Mouse (Mus musculus): ENCODE measurements around the gene Dnah10. TPM values are rescaled to one million over a fixed set of nuclear protein-coding genes. Genes with fewer than 3 reads are reported as not detected.

Gene Dnah10
- polyA plus RNA-seq, 1 experiment, result 0.02 TPM

DNA sequence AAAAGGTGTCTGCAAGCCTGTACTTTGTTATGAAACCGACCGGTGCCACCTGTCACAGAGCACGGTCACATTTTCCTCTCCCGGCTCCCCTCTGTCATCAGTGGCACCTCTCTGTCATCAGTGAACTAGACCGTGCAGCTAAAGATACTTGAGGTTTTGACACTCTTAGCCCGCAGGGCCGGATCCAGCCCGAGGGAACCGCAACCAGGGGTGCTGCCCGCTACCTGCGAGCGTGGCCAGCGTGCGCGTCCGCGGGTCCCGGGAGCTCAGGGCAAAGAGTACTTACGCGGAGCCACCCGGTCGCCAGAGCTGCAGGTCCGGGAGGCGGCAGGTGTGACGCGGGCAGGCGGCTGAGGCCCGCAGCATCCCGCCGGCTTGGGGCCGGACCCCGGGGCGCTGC lies 136.6 kb downstream of the Dnah10 start:
- TF ChIP-seq POLR2A (IDR thresholded peaks at IDR 0.05; ENCODE audit: low read depth, low read length), result no peak
- TF ChIP-seq CTCF (IDR thresholded peaks at IDR 0.05; ENCODE audit: extremely low read depth, insufficient read depth, insufficient read length, insufficient replicate concordance), result no peak
- 1% methylated on average over 33 of the region's 33 CpGs for WGBS
- Histone ChIP-seq H3K4me3 (ENCODE audit: extremely low read depth, insufficient read depth, insufficient read length) (peak overlapping the region; percentile 69), H3K36me3 (ENCODE audit: control insufficient read depth, insufficient read depth, low read length) (no peaks in the 10 kb centered on the region), H3K27me3 (ENCODE audit: control insufficient read depth, insufficient read depth, low read length) (peaks cover 12% of the 10 kb centered on the region), H3K27ac (ENCODE audit: insufficient read depth, low read length) (no peak overlapping the region), H3K4me1 (ENCODE audit: control insufficient read depth, insufficient read depth, insufficient read length) (peaks cover 11% of the 10 kb centered on the region)
- peak; percentile 17 to 45 for DNase-seq (ENCODE audit: low read depth in 1 of 2, low spot score in 2 of 2)

DNA sequence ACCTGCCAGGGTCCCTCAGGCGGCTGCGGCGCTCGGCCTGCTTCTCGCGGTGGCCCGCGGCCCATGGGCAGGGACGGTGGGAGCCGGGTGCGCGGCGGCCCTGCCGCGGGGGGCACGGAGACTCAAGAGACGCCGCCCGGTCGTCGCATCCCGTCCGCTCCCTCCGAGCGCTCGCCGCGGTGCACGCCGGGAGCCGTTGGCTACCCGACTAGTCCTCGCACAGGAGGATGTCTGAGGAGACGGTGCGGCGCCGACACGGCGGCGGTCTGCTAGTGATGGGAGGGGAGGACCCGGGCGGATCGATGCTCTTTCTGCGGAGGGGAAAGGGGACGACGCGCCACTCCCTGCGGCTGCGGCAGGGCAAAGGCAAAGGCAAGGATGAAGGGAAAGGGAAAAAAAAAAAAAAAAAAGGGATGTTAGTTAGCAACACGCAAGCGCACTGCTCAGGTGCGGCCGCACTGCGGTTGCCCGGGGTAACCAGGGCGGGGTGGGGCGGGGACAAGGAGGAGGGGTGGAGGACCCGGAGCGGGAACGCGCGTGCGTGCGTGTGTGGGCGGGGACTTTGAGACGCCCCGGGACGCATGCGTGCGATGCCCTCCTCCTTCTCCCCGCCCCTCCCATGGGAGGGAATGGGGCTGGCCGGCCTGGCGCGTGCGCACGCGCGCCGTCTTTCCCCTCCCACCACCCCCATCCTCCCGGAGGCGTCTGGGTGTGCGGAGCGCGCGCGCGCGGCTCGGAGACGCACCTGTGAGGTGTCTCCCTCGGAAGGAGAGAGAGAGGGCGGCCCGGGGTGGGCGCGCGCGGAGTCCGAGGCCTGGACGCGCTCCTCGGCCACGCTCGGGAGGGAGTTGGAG lies 137.4 kb downstream of the Dnah10 start, which contains the start of the genes Ccdc92 and Zfp664:
TSS of gene Ccdc92 (minus strand) at position 412 of the 854 bp plus-strand sequence.
TSS of gene Zfp664 (plus strand) at position 679 of the 854 bp plus-strand sequence.
- WGBS, result under 1% methylated on average over 75 of the region's 103 CpGs
- H3K36me3 ChIP-seq (ENCODE audit: control insufficient read depth, insufficient read depth, low read length), result no peaks in the 10 kb centered on the region
- H3K4me3 ChIP-seq (ENCODE audit: extremely low read depth, insufficient read depth, insufficient read length), result peak within 1 kb of the TSS; percentile 98
- DNase-seq (ENCODE audit: low read depth in 1 of 2, low spot score in 2 of 2), result peak; percentile 95 to 98
- peak within 1 kb of the TSS; percentile 50 for H3K27ac ChIP-seq (ENCODE audit: insufficient read depth, low read length)
- H3K4me1 ChIP-seq (ENCODE audit: control insufficient read depth, insufficient read depth, insufficient read length), result peaks cover 11% of the 10 kb centered on the region
- no peak for TF ChIP-seq CTCF (IDR thresholded peaks at IDR 0.05; ENCODE audit: extremely low read depth, insufficient read depth, insufficient read length, insufficient replicate concordance)
- TF ChIP-seq POLR2A (IDR thresholded peaks at IDR 0.05; ENCODE audit: low read depth, low read length), result peak; percentile 68
- peaks cover 12% of the 10 kb centered on the region for H3K27me3 ChIP-seq (ENCODE audit: control insufficient read depth, insufficient read depth, low read length)

DNA sequence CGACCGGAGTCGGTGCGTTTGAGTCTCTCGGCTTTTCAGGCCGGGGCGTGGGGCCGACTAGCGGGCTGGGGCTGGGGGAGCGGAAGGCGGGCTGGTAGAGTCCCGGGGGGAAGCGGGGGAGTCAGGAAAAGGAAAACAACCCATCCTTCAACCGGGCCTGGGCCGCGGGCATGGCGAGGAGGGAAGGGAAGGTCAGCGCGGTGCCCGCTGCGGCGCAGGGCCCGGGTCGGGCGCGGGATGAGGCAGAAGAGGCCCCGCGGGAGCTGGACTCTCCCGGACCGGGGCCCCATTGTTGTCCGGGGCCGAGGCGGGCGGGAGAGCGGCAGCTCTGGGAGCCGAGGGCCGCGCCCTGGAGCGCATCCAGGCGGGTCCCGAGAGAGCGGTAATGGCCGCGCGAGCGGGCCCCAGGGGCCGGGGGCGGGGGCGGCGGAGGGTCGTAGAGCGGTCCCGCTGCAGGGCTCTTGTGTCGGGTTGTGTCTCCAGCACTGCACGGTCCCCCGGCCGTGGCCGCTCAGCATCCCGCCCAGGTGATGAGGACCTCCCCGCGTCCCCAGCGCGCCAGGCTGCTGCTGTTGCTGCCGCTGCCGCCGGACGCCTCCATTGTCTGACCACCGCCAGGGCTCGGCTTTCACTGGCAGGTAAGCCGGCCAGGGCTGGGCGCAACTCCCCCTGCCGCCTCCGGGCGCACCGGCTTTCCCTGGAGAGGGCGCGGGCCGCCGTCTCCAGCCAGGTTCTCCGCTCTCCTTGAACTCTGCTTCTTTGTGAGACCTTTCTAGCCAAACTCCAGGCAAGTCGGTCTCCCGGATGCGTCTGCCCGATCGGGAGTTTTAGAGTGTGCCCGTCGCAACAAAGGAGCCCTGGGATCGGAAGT lies 138.2 kb downstream of the Dnah10 start:
- Histone ChIP-seq H3K4me3 (ENCODE audit: extremely low read depth, insufficient read depth, insufficient read length) (peak overlapping the region; percentile 98), H3K27me3 (ENCODE audit: control insufficient read depth, insufficient read depth, low read length) (peaks cover 12% of the 10 kb centered on the region), H3K27ac (ENCODE audit: insufficient read depth, low read length) (peak overlapping the region; percentile 50; the same call in 1 of the 2 replicates), H3K36me3 (ENCODE audit: control insufficient read depth, insufficient read depth, low read length) (no peaks in the 10 kb centered on the region), H3K4me1 (ENCODE audit: control insufficient read depth, insufficient read depth, insufficient read length) (peaks cover 11% of the 10 kb centered on the region)
- no peak for TF ChIP-seq CTCF (IDR thresholded peaks at IDR 0.05; ENCODE audit: extremely low read depth, insufficient read depth, insufficient read length, insufficient replicate concordance)
- no peak for TF ChIP-seq POLR2A (IDR thresholded peaks at IDR 0.05; ENCODE audit: low read depth, low read length)
- WGBS, result 2% methylated on average over 76 of the region's 88 CpGs
- peak in 1 of 2 experiments; percentile 22 for DNase-seq (ENCODE audit: low read depth in 1 of 2, low spot score in 2 of 2)

DNA sequence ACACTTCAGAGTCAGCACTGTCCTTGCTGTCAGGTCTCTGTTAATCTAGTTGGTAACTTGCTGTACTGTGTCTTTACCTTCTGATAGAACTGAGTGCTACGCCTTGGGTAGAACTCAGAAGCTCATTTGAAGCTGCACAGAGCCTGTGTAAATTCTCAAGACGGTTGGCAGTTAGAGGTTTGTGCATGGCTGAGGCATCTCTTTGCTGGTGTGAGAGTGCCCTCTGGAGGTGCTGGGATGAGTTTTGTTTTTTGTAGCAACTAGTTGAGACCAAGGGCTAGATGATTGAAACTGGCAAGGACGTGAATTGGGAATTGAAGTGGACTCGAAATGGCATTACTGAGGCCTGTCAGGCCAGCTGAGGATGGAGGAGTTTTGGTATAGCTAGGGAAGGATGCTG lies 144.1 kb downstream of the Dnah10 start:
- Histone ChIP-seq H3K4me3 (ENCODE audit: extremely low read depth, insufficient read depth, insufficient read length) (no peak overlapping the region), H3K27me3 (ENCODE audit: control insufficient read depth, insufficient read depth, low read length) (no peaks in the 10 kb centered on the region), H3K4me1 (ENCODE audit: control insufficient read depth, insufficient read depth, insufficient read length) (no peaks in the 10 kb centered on the region; the same call in 1 of the 2 replicates), H3K36me3 (ENCODE audit: control insufficient read depth, insufficient read depth, low read length) (no peaks in the 10 kb centered on the region), H3K27ac (ENCODE audit: insufficient read depth, low read length) (no peak overlapping the region)
- WGBS, result 53% methylated on average over 4 of the region's 4 CpGs
- peak; percentile 41 to 63 for DNase-seq (ENCODE audit: low read depth in 1 of 2, low spot score in 2 of 2)
- TF ChIP-seq CTCF (IDR thresholded peaks at IDR 0.05; ENCODE audit: extremely low read depth, insufficient read depth, insufficient read length, insufficient replicate concordance) (peak; percentile 68; the same call in 1 of the 2 replicates), POLR2A (IDR thresholded peaks at IDR 0.05; ENCODE audit: low read depth, low read length) (no peak)

DNA sequence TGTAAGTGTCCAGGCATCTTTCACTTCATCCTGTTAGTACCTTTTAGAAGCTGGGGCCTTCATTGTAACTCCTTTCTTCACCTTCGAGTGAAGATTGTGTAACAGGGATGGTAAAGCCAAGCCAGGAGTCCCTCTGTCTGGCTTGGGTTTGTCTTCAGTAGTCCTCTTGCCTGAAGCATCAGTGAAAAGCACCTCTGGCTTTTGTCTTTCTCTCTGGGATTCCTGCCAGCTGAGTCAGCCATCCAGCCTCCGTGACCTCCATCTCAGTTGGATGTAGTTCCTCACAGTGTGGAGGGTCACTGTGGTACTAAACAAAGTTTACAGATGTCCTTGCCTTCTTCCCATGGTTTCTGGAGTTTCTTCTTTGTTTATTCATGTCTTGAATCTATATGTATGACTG lies 147.1 kb downstream of the Dnah10 start:
- Histone ChIP-seq H3K27me3 (ENCODE audit: control insufficient read depth, insufficient read depth, low read length) (no peaks in the 10 kb centered on the region), H3K4me1 (ENCODE audit: control insufficient read depth, insufficient read depth, insufficient read length) (no peaks in the 10 kb centered on the region; the same call in 1 of the 2 replicates), H3K4me3 (ENCODE audit: extremely low read depth, insufficient read depth, insufficient read length) (no peak overlapping the region), H3K36me3 (ENCODE audit: control insufficient read depth, insufficient read depth, low read length) (no peaks in the 10 kb centered on the region), H3K27ac (ENCODE audit: insufficient read depth, low read length) (no peak overlapping the region)
- WGBS, result 93% methylated on average over 2 of the region's 2 CpGs
- no peak for DNase-seq (ENCODE audit: low read depth in 1 of 2, low spot score in 2 of 2)
- TF ChIP-seq CTCF (IDR thresholded peaks at IDR 0.05; ENCODE audit: extremely low read depth, insufficient read depth, insufficient read length, insufficient replicate concordance) (no peak), POLR2A (IDR thresholded peaks at IDR 0.05; ENCODE audit: low read depth, low read length) (no peak)

DNA sequence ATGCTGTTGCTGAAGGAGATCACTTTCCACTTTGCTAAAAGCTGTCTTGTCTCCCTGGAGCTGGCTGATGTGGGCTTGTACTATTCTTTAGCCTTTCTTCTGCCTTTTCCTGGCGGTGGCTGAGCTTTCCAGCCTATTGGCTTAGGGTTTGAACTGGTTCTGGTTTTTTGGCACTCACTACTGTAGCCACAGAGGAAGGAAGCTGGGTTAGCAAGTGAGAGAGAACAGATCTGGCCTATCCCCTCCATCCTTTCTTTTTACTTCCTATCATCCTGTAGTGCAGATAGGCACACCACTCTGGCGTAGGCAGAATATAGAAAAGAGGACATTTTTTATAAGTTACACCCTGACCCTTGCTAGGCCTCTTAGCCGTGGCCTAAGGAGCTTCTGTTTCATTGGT lies 148.2 kb downstream of the Dnah10 start:
- Histone ChIP-seq H3K4me3 (ENCODE audit: extremely low read depth, insufficient read depth, insufficient read length) (no peak overlapping the region), H3K27me3 (ENCODE audit: control insufficient read depth, insufficient read depth, low read length) (no peaks in the 10 kb centered on the region), H3K27ac (ENCODE audit: insufficient read depth, low read length) (peak overlapping the region; percentile 12; the same call in 1 of the 2 replicates), H3K36me3 (ENCODE audit: control insufficient read depth, insufficient read depth, low read length) (no peaks in the 10 kb centered on the region), H3K4me1 (ENCODE audit: control insufficient read depth, insufficient read depth, insufficient read length) (no peaks in the 10 kb centered on the region; the same call in 1 of the 2 replicates)
- WGBS, result 47% methylated on average over 3 of the region's 3 CpGs
- no peak for TF ChIP-seq POLR2A (IDR thresholded peaks at IDR 0.05; ENCODE audit: low read depth, low read length)
- TF ChIP-seq CTCF (IDR thresholded peaks at IDR 0.05; ENCODE audit: extremely low read depth, insufficient read depth, insufficient read length, insufficient replicate concordance), result no peak
- no peak for DNase-seq (ENCODE audit: low read depth in 1 of 2, low spot score in 2 of 2)
